Mouse (Mus musculus): ENCODE measurements around the gene Otop1. TPM values are rescaled to one million over a fixed set of nuclear protein-coding genes. Genes with fewer than 3 reads are reported as not detected.

Otop1 gene
- polyA plus RNA-seq (2011; ENCODE audit: insufficient read length, low read depth, missing spikeins) = not detected in 2 replicates

GRCm38 (mm10) chr5:38275771-38276170 lies at the start of gene Otop1:
TSS of gene Otop1 (plus strand) at chr5:38275972.
- Histone ChIP-seq H3K27ac (ENCODE audit: insufficient read depth, low read length) (no peak within 1 kb of the TSS), H3K4me3 (ENCODE audit: insufficient read depth, low read length) (no peak within 1 kb of the TSS), H3K4me1 (ENCODE audit: control insufficient read depth, insufficient read depth, low read length) (no peaks in the 10 kb centered on the region)
- TF ChIP-seq POLR2A (IDR thresholded peaks at IDR 0.05; ENCODE audit: low read depth, low read length) (no peak), CTCF (IDR thresholded peaks at IDR 0.05; ENCODE audit: borderline replicate concordance, insufficient read depth, low read length) (no peak)

GRCm38 (mm10) chr5:38235422-38235821 lies 40.4 kb upstream of the Otop1 start:
- peak; percentile 70; the same call in 1 of the 2 replicates for TF ChIP-seq CTCF (IDR thresholded peaks at IDR 0.05; ENCODE audit: borderline replicate concordance, insufficient read depth, low read length)
- TF ChIP-seq POLR2A (IDR thresholded peaks at IDR 0.05; ENCODE audit: low read depth, low read length) = no peak
- Histone ChIP-seq H3K4me1 (ENCODE audit: control insufficient read depth, insufficient read depth, low read length) (no peaks in the 10 kb centered on the region), H3K4me3 (ENCODE audit: insufficient read depth, low read length) (no peak overlapping the region), H3K27ac (ENCODE audit: insufficient read depth, low read length) (no peak overlapping the region)

- Histone ChIP-seq H3K4me1 (ENCODE audit: control insufficient read depth, insufficient read depth, low read length) (no peaks in the 10 kb centered on the region), H3K27ac (ENCODE audit: insufficient read depth, low read length) (no peak overlapping the region), H3K4me3 (ENCODE audit: insufficient read depth, low read length) (no peak overlapping the region)
- TF ChIP-seq CTCF (IDR thresholded peaks at IDR 0.05; ENCODE audit: borderline replicate concordance, insufficient read depth, low read length) (no peak), POLR2A (IDR thresholded peaks at IDR 0.05; ENCODE audit: low read depth, low read length) (no peak)
These were observed 39.1 kb upstream of the Otop1 start for GRCm38 (mm10) chr5:38236627-38237026.

- H3K27ac ChIP-seq (ENCODE audit: insufficient read depth, low read length) = no peak overlapping the region
- TF ChIP-seq CTCF (IDR thresholded peaks at IDR 0.05; ENCODE audit: borderline replicate concordance, insufficient read depth, low read length) (no peak), POLR2A (IDR thresholded peaks at IDR 0.05; ENCODE audit: low read depth, low read length) (no peak)
- no peak overlapping the region for H3K4me3 ChIP-seq (ENCODE audit: insufficient read depth, low read length)
- no peaks in the 10 kb centered on the region for H3K4me1 ChIP-seq (ENCODE audit: control insufficient read depth, insufficient read depth, low read length)
These were observed 34.9 kb upstream of the Otop1 start for GRCm38 (mm10) chr5:38240727-38241472.

- no peak overlapping the region for H3K27ac ChIP-seq (ENCODE audit: insufficient read depth, low read length)
- TF ChIP-seq CTCF (IDR thresholded peaks at IDR 0.05; ENCODE audit: borderline replicate concordance, insufficient read depth, low read length) = no peak
- TF ChIP-seq POLR2A (IDR thresholded peaks at IDR 0.05; ENCODE audit: low read depth, low read length) = no peak
- no peak overlapping the region for H3K4me3 ChIP-seq (ENCODE audit: insufficient read depth, low read length)
- no peaks in the 10 kb centered on the region for H3K4me1 ChIP-seq (ENCODE audit: control insufficient read depth, insufficient read depth, low read length)
These were observed 34.3 kb upstream of the Otop1 start for GRCm38 (mm10) chr5:38241473-38241834.

GRCm38 (mm10) chr5:38241966-38242365 lies 33.8 kb upstream of the Otop1 start:
- no peak overlapping the region for H3K27ac ChIP-seq (ENCODE audit: insufficient read depth, low read length)
- no peak overlapping the region for H3K4me3 ChIP-seq (ENCODE audit: insufficient read depth, low read length)
- H3K4me1 ChIP-seq (ENCODE audit: control insufficient read depth, insufficient read depth, low read length) = no peaks in the 10 kb centered on the region
- TF ChIP-seq POLR2A (IDR thresholded peaks at IDR 0.05; ENCODE audit: low read depth, low read length) (no peak), CTCF (IDR thresholded peaks at IDR 0.05; ENCODE audit: borderline replicate concordance, insufficient read depth, low read length) (no peak)

- no peak overlapping the region for H3K27ac ChIP-seq (ENCODE audit: insufficient read depth, low read length)
- no peak for TF ChIP-seq CTCF (IDR thresholded peaks at IDR 0.05; ENCODE audit: borderline replicate concordance, insufficient read depth, low read length)
- no peak for TF ChIP-seq POLR2A (IDR thresholded peaks at IDR 0.05; ENCODE audit: low read depth, low read length)
- no peak overlapping the region for H3K4me3 ChIP-seq (ENCODE audit: insufficient read depth, low read length)
- H3K4me1 ChIP-seq (ENCODE audit: control insufficient read depth, insufficient read depth, low read length) = no peaks in the 10 kb centered on the region
These were observed 20.6 kb upstream of the Otop1 start for GRCm38 (mm10) chr5:38255195-38255594.

GRCm38 (mm10) chr5:38255644-38256043 lies 20.1 kb upstream of the Otop1 start:
- TF ChIP-seq POLR2A (IDR thresholded peaks at IDR 0.05; ENCODE audit: low read depth, low read length) (no peak), CTCF (IDR thresholded peaks at IDR 0.05; ENCODE audit: borderline replicate concordance, insufficient read depth, low read length) (no peak)
- no peak overlapping the region for H3K27ac ChIP-seq (ENCODE audit: insufficient read depth, low read length)
- H3K4me3 ChIP-seq (ENCODE audit: insufficient read depth, low read length) = no peak overlapping the region
- H3K4me1 ChIP-seq (ENCODE audit: control insufficient read depth, insufficient read depth, low read length) = no peaks in the 10 kb centered on the region

- H3K27ac ChIP-seq (ENCODE audit: insufficient read depth, low read length) = no peak overlapping the region
- H3K4me1 ChIP-seq (ENCODE audit: control insufficient read depth, insufficient read depth, low read length) = peaks cover 3% of the 10 kb centered on the region; the same call in 1 of the 2 replicates
- no peak overlapping the region for H3K4me3 ChIP-seq (ENCODE audit: insufficient read depth, low read length)
- no peak for TF ChIP-seq CTCF (IDR thresholded peaks at IDR 0.05; ENCODE audit: borderline replicate concordance, insufficient read depth, low read length)
- no peak for TF ChIP-seq POLR2A (IDR thresholded peaks at IDR 0.05; ENCODE audit: low read depth, low read length)
These were observed 19.2 kb upstream of the Otop1 start for GRCm38 (mm10) chr5:38256551-38256950.

GRCm38 (mm10) chr5:38258034-38258772 lies 17.6 kb upstream of the Otop1 start:
- H3K4me1 ChIP-seq (ENCODE audit: control insufficient read depth, insufficient read depth, low read length) = peaks cover 3% of the 10 kb centered on the region; the same call in 1 of the 2 replicates
- H3K4me3 ChIP-seq (ENCODE audit: insufficient read depth, low read length) = no peak overlapping the region
- TF ChIP-seq CTCF (IDR thresholded peaks at IDR 0.05; ENCODE audit: borderline replicate concordance, insufficient read depth, low read length) = no peak
- H3K27ac ChIP-seq (ENCODE audit: insufficient read depth, low read length) = no peak overlapping the region
